Mouse (Mus musculus): Measurements from ENCODE around the gene Rapgef1. TPM values are rescaled to one million over a fixed set of nuclear protein-coding genes. Genes with fewer than 3 reads are reported as not detected.

Rapgef1 gene
- polyA plus RNA-seq, 1 experiment from 2014 or later, result 22.4 TPM

- ATAC-seq (ENCODE audit: low read depth) (no peak), DNase-seq (ENCODE audit: low spot score) (no peak)
- no peaks in the 10 kb centered on the region for H3K27me3 ChIP-seq (replicated peaks; ENCODE audit: control insufficient read depth, insufficient read depth, low read length)
- H3K4me2 ChIP-seq (ENCODE audit: low read depth, low read length), result no peak overlapping the region
- WGBS, result 66% methylated on average over 2 of the region's 2 CpGs
- H3K27ac ChIP-seq (replicated peaks; ENCODE audit: low read depth, low read length), result no peak overlapping the region
- no peak overlapping the region for H3K9ac ChIP-seq (ENCODE audit: low read depth, low read length)
- H3K4me1 ChIP-seq (ENCODE audit: control insufficient read depth, insufficient read depth, low read length), result no peaks in the 10 kb centered on the region
- H3K9me3 ChIP-seq (ENCODE audit: control insufficient read depth, low read length), result no peaks in the 10 kb centered on the region
- peaks cover 48% of the 10 kb centered on the region for H3K36me3 ChIP-seq (ENCODE audit: control insufficient read depth, insufficient read depth, low read length)
- no peak overlapping the region for H3K4me3 ChIP-seq (ENCODE audit: low read depth, low read length)
These were observed 70.0 kb downstream of the Rapgef1 start for GRCm38 (mm10) chr2:29689495-29689894.

- peaks cover 60% of the 10 kb centered on the region for H3K36me3 ChIP-seq (ENCODE audit: control insufficient read depth, insufficient read depth, low read length)
- WGBS, result 73% methylated on average over 5 of the region's 5 CpGs
- H3K27me3 ChIP-seq (replicated peaks; ENCODE audit: control insufficient read depth, insufficient read depth, low read length), result no peaks in the 10 kb centered on the region
- no peak overlapping the region for H3K4me3 ChIP-seq (ENCODE audit: low read depth, low read length)
- H3K27ac ChIP-seq (replicated peaks; ENCODE audit: low read depth, low read length), result no peak overlapping the region
- no peak for ATAC-seq (ENCODE audit: low read depth)
- no peaks in the 10 kb centered on the region for H3K4me1 ChIP-seq (ENCODE audit: control insufficient read depth, insufficient read depth, low read length)
- no peak overlapping the region for H3K9ac ChIP-seq (ENCODE audit: low read depth, low read length)
- H3K4me2 ChIP-seq (ENCODE audit: low read depth, low read length), result no peak overlapping the region
- DNase-seq (ENCODE audit: low spot score), result no peak
- H3K9me3 ChIP-seq (ENCODE audit: control insufficient read depth, low read length), result no peaks in the 10 kb centered on the region
These were observed 71.5 kb downstream of the Rapgef1 start for GRCm38 (mm10) chr2:29691068-29691467.

DNA sequence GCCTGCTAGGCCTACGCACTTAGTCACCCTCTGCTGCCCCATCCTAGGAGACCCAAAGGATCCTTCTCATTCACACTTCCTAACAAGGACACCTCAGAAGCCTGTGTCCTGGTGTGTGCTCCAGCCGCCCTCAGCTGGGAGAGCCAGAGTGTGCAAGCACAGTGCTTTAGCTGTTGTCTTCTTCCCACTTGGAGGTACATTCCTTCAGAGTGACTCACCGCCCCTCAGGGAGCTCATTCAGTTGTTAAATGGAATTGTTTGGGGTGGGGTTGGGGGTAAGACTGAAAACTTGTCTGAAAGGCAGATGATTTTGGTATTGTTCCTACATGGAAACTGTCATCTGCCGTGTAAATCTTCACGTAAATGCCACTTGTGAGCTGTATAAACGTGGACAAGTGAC is 72.0 kb downstream of the Rapgef1 start:
- no peak overlapping the region for H3K4me2 ChIP-seq (ENCODE audit: low read depth, low read length)
- DNase-seq (ENCODE audit: low spot score), result peak; percentile 59
- WGBS, result 75% methylated on average over 6 of the region's 6 CpGs

GRCm38 (mm10) chr2:29692192-29692591 is 72.7 kb downstream of the Rapgef1 start:
- Histone ChIP-seq H3K4me1 (ENCODE audit: control insufficient read depth, insufficient read depth, low read length) (no peaks in the 10 kb centered on the region), H3K27ac (replicated peaks; ENCODE audit: low read depth, low read length) (no peak overlapping the region), H3K4me3 (ENCODE audit: low read depth, low read length) (no peak overlapping the region), H3K9ac (ENCODE audit: low read depth, low read length) (no peak overlapping the region), H3K9me3 (ENCODE audit: control insufficient read depth, low read length) (no peaks in the 10 kb centered on the region), H3K27me3 (replicated peaks; ENCODE audit: control insufficient read depth, insufficient read depth, low read length) (no peaks in the 10 kb centered on the region), H3K36me3 (ENCODE audit: control insufficient read depth, insufficient read depth, low read length) (peaks cover 62% of the 10 kb centered on the region), H3K4me2 (ENCODE audit: low read depth, low read length) (no peak overlapping the region)
- ATAC-seq (ENCODE audit: low read depth) (no peak), DNase-seq (ENCODE audit: low spot score) (no peak)
- 93% methylated on average over 2 of the region's 2 CpGs for WGBS

More for the DNA sequence above, 72.0 kb downstream of the Rapgef1 start:
- Histone ChIP-seq H3K4me1 (ENCODE audit: control insufficient read depth, insufficient read depth, low read length) (no peaks in the 10 kb centered on the region), H3K9ac (ENCODE audit: low read depth, low read length) (no peak overlapping the region), H3K9me3 (ENCODE audit: control insufficient read depth, low read length) (no peaks in the 10 kb centered on the region), H3K27ac (replicated peaks; ENCODE audit: low read depth, low read length) (no peak overlapping the region), H3K27me3 (replicated peaks; ENCODE audit: control insufficient read depth, insufficient read depth, low read length) (no peaks in the 10 kb centered on the region), H3K4me3 (ENCODE audit: low read depth, low read length) (no peak overlapping the region), H3K36me3 (ENCODE audit: control insufficient read depth, insufficient read depth, low read length) (peaks cover 64% of the 10 kb centered on the region)
- no peak for ATAC-seq (ENCODE audit: low read depth)

GRCm38 (mm10) chr2:29696207-29696800 is 76.8 kb downstream of the Rapgef1 start:
- H3K36me3 ChIP-seq (ENCODE audit: control insufficient read depth, insufficient read depth, low read length), result peaks cover 72% of the 10 kb centered on the region
- ATAC-seq (ENCODE audit: low read depth), result no peak

GRCm38 (mm10) chr2:29698421-29699290 is 79.1 kb downstream of the Rapgef1 start:
- Histone ChIP-seq H3K9ac (ENCODE audit: low read depth, low read length) (no peak overlapping the region), H3K4me3 (ENCODE audit: low read depth, low read length) (no peak overlapping the region), H3K27ac (replicated peaks; ENCODE audit: low read depth, low read length) (no peak overlapping the region), H3K4me1 (ENCODE audit: control insufficient read depth, insufficient read depth, low read length) (no peaks in the 10 kb centered on the region), H3K4me2 (ENCODE audit: low read depth, low read length) (no peak overlapping the region), H3K9me3 (ENCODE audit: control insufficient read depth, low read length) (no peaks in the 10 kb centered on the region), H3K36me3 (ENCODE audit: control insufficient read depth, insufficient read depth, low read length) (peaks cover 83% of the 10 kb centered on the region), H3K27me3 (replicated peaks; ENCODE audit: control insufficient read depth, insufficient read depth, low read length) (no peaks in the 10 kb centered on the region)
- no peak for ATAC-seq (ENCODE audit: low read depth)
- 92% methylated on average over 6 of the region's 6 CpGs for WGBS
- no peak for DNase-seq (ENCODE audit: low spot score)

More at GRCm38 (mm10) chr2:29696207-29696800, 76.8 kb downstream of the Rapgef1 start:
- Histone ChIP-seq H3K9me3 (ENCODE audit: control insufficient read depth, low read length) (no peaks in the 10 kb centered on the region), H3K27me3 (replicated peaks; ENCODE audit: control insufficient read depth, insufficient read depth, low read length) (no peaks in the 10 kb centered on the region), H3K27ac (replicated peaks; ENCODE audit: low read depth, low read length) (no peak overlapping the region), H3K9ac (ENCODE audit: low read depth, low read length) (no peak overlapping the region), H3K4me1 (ENCODE audit: control insufficient read depth, insufficient read depth, low read length) (no peaks in the 10 kb centered on the region), H3K4me2 (ENCODE audit: low read depth, low read length) (no peak overlapping the region), H3K4me3 (ENCODE audit: low read depth, low read length) (no peak overlapping the region)
- WGBS, result 81% methylated on average over 7 of the region's 7 CpGs
- no peak for DNase-seq (ENCODE audit: low spot score)

- H3K9ac ChIP-seq (ENCODE audit: low read depth, low read length), result no peak overlapping the region
- no peak overlapping the region for H3K27ac ChIP-seq (replicated peaks; ENCODE audit: low read depth, low read length)
- DNase-seq (ENCODE audit: low spot score) (no peak), ATAC-seq (ENCODE audit: low read depth) (no peak)
- H3K36me3 ChIP-seq (ENCODE audit: control insufficient read depth, insufficient read depth, low read length), result peaks cover 84% of the 10 kb centered on the region
- H3K9me3 ChIP-seq (ENCODE audit: control insufficient read depth, low read length), result no peaks in the 10 kb centered on the region
- H3K4me3 ChIP-seq (ENCODE audit: low read depth, low read length), result no peak overlapping the region
- H3K27me3 ChIP-seq (replicated peaks; ENCODE audit: control insufficient read depth, insufficient read depth, low read length), result no peaks in the 10 kb centered on the region
- no peaks in the 10 kb centered on the region for H3K4me1 ChIP-seq (ENCODE audit: control insufficient read depth, insufficient read depth, low read length)
- no peak overlapping the region for H3K4me2 ChIP-seq (ENCODE audit: low read depth, low read length)
These were observed 81.4 kb downstream of the Rapgef1 start for GRCm38 (mm10) chr2:29700898-29701297.

DNA sequence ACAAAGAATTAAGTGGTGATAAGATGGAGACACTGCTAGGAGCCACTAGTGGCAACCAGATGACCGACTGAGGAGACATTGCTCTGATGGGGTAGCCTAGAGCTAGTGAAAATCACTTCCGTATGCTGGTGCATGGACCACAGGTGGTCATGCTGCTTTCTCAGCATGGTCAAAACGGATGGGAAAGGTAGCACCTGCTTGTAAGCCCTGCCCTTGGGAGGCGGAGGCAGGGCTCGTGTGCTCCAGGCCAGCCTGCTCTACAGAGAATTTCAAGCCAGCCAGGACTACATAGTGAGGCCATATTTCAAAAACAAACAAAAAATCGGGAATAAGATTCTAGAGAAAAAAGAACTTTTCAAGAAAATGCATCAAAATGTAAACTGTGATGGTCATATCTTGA is 81.9 kb downstream of the Rapgef1 start:
- Histone ChIP-seq H3K27ac (replicated peaks; ENCODE audit: low read depth, low read length) (no peak overlapping the region), H3K4me3 (ENCODE audit: low read depth, low read length) (no peak overlapping the region), H3K9ac (ENCODE audit: low read depth, low read length) (no peak overlapping the region), H3K9me3 (ENCODE audit: control insufficient read depth, low read length) (no peaks in the 10 kb centered on the region), H3K36me3 (ENCODE audit: control insufficient read depth, insufficient read depth, low read length) (peaks cover 84% of the 10 kb centered on the region), H3K4me2 (ENCODE audit: low read depth, low read length) (no peak overlapping the region), H3K27me3 (replicated peaks; ENCODE audit: control insufficient read depth, insufficient read depth, low read length) (no peaks in the 10 kb centered on the region), H3K4me1 (ENCODE audit: control insufficient read depth, insufficient read depth, low read length) (no peaks in the 10 kb centered on the region)
- DNase-seq (ENCODE audit: low spot score) (no peak), ATAC-seq (ENCODE audit: low read depth) (no peak)
- WGBS, result 79% methylated on average over 6 of the region's 6 CpGs
